Mouse (Mus musculus): ENCODE measurements around the gene Tmem115.
A peak's percentile ranks its signal among the peaks of the same experiment; 100 is the strongest.

GRCm38 (mm10) chr9:107566855-107567254 lies 33.1 kb downstream of the Tmem115 start:
- TF ChIP-seq CTCF (IDR thresholded peaks at IDR 0.05; ENCODE audit: extremely low read depth, insufficient read length, insufficient replicate concordance, low read depth, low read length) (peak; percentile 47; the same call in 1 of the 2 replicates), POLR2A (IDR thresholded peaks at IDR 0.05; ENCODE audit: low read depth, low read length) (peak; percentile 45; the same call in 1 of the 2 replicates)
